Comparison of ENCODE assay signal across 8 mouse cellular contexts in the genomic region with DNA sequence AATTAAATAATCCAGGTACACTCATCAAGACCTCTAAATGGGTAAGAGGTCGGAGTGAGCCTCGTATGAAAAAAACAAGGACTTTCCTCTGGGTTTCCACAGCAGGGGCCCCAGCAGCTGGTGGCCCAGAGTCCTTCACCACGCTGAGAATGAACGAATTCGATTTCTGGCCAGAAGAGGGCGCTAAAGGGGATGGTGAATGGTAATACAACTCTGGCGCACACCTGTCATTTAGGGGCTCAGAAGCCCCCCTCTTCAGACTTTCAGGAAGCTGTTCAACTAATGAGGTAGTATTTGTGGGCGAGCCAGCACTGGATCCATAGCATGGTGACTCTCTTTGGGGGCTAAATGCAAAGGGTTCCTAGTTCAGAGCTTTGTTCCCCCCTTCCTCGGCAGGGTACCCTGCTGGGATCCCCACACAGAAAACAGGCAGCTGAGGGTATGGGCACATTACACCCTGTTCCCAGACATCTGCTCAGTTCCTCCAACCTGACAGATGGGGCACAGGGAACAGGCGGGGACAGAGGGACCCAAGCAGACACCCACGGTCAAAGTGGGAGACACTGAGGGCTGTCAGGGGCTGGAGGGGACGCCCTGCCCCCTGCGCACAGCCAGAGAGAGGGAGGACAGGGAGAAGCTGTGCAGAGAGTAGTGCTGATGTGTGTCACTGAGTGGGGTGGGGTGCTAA. TPM values are rescaled to one million over a fixed set of nuclear protein-coding genes. Genes with fewer than 3 reads are reported as not detected.
DNase-seq lines count a peak whose midpoint lies in the region; ATAC-seq lines count a peak whose summit lies in the region.
"Had no signal": no experiment of that assay in that cellular context is flagged by ENCODE, and none has a peak within 500 bp of the region (broad histone marks: within the 10 kb centered on the region; RNA-seq: fewer than 3 reads in every experiment).

No protein-coding gene starts in this region.

- WGBS in midbrain, embryonic 10.5 days, result 43% methylated on average over 13 of the region's 13 CpGs
- WGBS in midbrain, embryonic 15.5 days, result 40% methylated on average over 13 of the region's 13 CpGs
- 36% methylated on average over 13 of the region's 13 CpGs for WGBS in hindbrain, embryonic 12.5 days
- 42% methylated on average over 13 of the region's 13 CpGs for WGBS in liver, embryonic 13.5 days (ENCODE audit: insufficient replicate concordance)

- H3K9me3 ChIP-seq in midbrain, embryonic 10.5 days (replicated peaks), result no peaks in the 10 kb centered on the region
- no peaks in the 10 kb centered on the region for H3K9me3 ChIP-seq in midbrain, embryonic 15.5 days
- H3K9me3 ChIP-seq in hindbrain, embryonic 12.5 days (replicated peaks), result no peaks in the 10 kb centered on the region
- H3K9me3 ChIP-seq in liver, embryonic 13.5 days (replicated peaks), result no peaks in the 10 kb centered on the region

- no peak overlapping the region for H3K27ac ChIP-seq in midbrain, embryonic 10.5 days (replicated peaks)
- H3K27ac ChIP-seq in midbrain, embryonic 15.5 days, result no peak overlapping the region
- H3K27ac ChIP-seq in hindbrain, embryonic 12.5 days, result no peak overlapping the region
- no peak overlapping the region for H3K27ac ChIP-seq in liver, embryonic 13.5 days
- H3K27ac ChIP-seq: macrophage had no signal

- no peak overlapping the region for H3K9ac ChIP-seq in midbrain, embryonic 15.5 days
- H3K9ac ChIP-seq in hindbrain, embryonic 12.5 days, result no peak overlapping the region
- no peak overlapping the region for H3K9ac ChIP-seq in liver, embryonic 13.5 days

- peaks cover 66% of the 10 kb centered on the region for H3K36me3 ChIP-seq in midbrain, embryonic 10.5 days
- peaks cover 26% of the 10 kb centered on the region for H3K36me3 ChIP-seq in midbrain, embryonic 15.5 days (replicated peaks)
- peaks cover 65% of the 10 kb centered on the region for H3K36me3 ChIP-seq in hindbrain, embryonic 12.5 days
- peaks cover 61% of the 10 kb centered on the region for H3K36me3 ChIP-seq in liver, embryonic 13.5 days

- H3K4me1 ChIP-seq in midbrain, embryonic 10.5 days, result peaks cover 43% of the 10 kb centered on the region
- peaks cover 24% of the 10 kb centered on the region for H3K4me1 ChIP-seq in midbrain, embryonic 15.5 days
- H3K4me1 ChIP-seq in hindbrain, embryonic 12.5 days, result peaks cover 32% of the 10 kb centered on the region
- peaks cover 19% of the 10 kb centered on the region for H3K4me1 ChIP-seq in liver, embryonic 13.5 days (replicated peaks)

- peaks cover 58% of the 10 kb centered on the region for H3K27me3 ChIP-seq in midbrain, embryonic 10.5 days (ENCODE audit: low read depth, poor library complexity, severe bottlenecking)
- peaks cover 24% of the 10 kb centered on the region for H3K27me3 ChIP-seq in midbrain, embryonic 15.5 days (replicated peaks)
- H3K27me3 ChIP-seq in hindbrain, embryonic 12.5 days, result peaks cover 32% of the 10 kb centered on the region
- H3K27me3 ChIP-seq in liver, embryonic 13.5 days, result no peaks in the 10 kb centered on the region

- H3K4me3 ChIP-seq in midbrain, embryonic 10.5 days, result no peak overlapping the region
- no peak overlapping the region for H3K4me3 ChIP-seq in midbrain, embryonic 15.5 days
- H3K4me3 ChIP-seq in hindbrain, embryonic 12.5 days, result no peak overlapping the region
- no peak overlapping the region for H3K4me3 ChIP-seq in liver, embryonic 13.5 days (replicated peaks)

- no peak for ATAC-seq in midbrain, embryonic 15.5 days (replicated peaks)
- ATAC-seq in hindbrain, embryonic 12.5 days (ENCODE audit: low FRiP score), result 0 out of 2 replicates have a peak, but pooled peaks have one; percentile 18
- no peak for ATAC-seq in liver, embryonic 13.5 days (ENCODE audit: low read depth)

- peak; percentile 47 for DNase-seq in midbrain, embryonic 10.5 days (ENCODE audit: low spot score)
- DNase-seq in T-cell, adult 2 months (ENCODE audit: low spot score), result peak; percentile 55
- peak; percentile 64 to 79 for DNase-seq in cerebellum, postnatal 25 days
- DNase-seq in liver, embryonic 13.5 days, result peak; percentile 39
- peak; percentile 50 for DNase-seq in right cerebral cortex, postnatal 25 days

- H3K4me2 ChIP-seq in midbrain, embryonic 15.5 days, result no peak overlapping the region
- H3K4me2 ChIP-seq in hindbrain, embryonic 12.5 days (replicated peaks), result no peak overlapping the region
- no peak overlapping the region for H3K4me2 ChIP-seq in liver, embryonic 13.5 days

RNA-seq across cellular contexts. Expression of a gene that starts 7.6 kb away (rescaled TPM):
- polyA plus RNA-seq in midbrain, embryonic 10.5 days (2016; fragmentation: Nextera tagmentation; extraction: Ambion mirVana), result 33.5 and 38.1 TPM in 2 replicates
- 133 TPM in 2 replicates for polyA plus RNA-seq in midbrain, embryonic 15.5 days (2015; fragmentation: Nextera tagmentation; extraction: Ambion mirVana)
- 54.3 and 62.6 TPM in 2 replicates for polyA plus RNA-seq in hindbrain, embryonic 12.5 days (2016; fragmentation: Nextera tagmentation; extraction: Ambion mirVana)
- polyA plus RNA-seq in liver, embryonic 13.5 days (2015; fragmentation: Nextera tagmentation; extraction: Ambion mirVana), result 8.8 and 10.5 TPM in 2 replicates

RNA-seq across cellular contexts. Expression of a gene that starts 7.7 kb away (rescaled TPM):
- polyA plus RNA-seq in midbrain, embryonic 10.5 days (2016; fragmentation: Nextera tagmentation; extraction: Ambion mirVana), result 24.4 and 27.8 TPM in 2 replicates
- polyA plus RNA-seq in midbrain, embryonic 15.5 days (2015; fragmentation: Nextera tagmentation; extraction: Ambion mirVana), result 40.5 and 41.4 TPM in 2 replicates
- 35.3 and 38.6 TPM in 2 replicates for polyA plus RNA-seq in hindbrain, embryonic 12.5 days (2016; fragmentation: Nextera tagmentation; extraction: Ambion mirVana)
- polyA plus RNA-seq in liver, embryonic 13.5 days (2015; fragmentation: Nextera tagmentation; extraction: Ambion mirVana), result 6.4 and 7.6 TPM in 2 replicates

RNA-seq across cellular contexts. Expression of a gene that starts 9.6 kb away (rescaled TPM):
- polyA plus RNA-seq in midbrain, embryonic 10.5 days (2016; fragmentation: Nextera tagmentation; extraction: Ambion mirVana), result 0.25 and 0.65 TPM in 2 replicates
- polyA plus RNA-seq in midbrain, embryonic 15.5 days (2015; fragmentation: Nextera tagmentation; extraction: Ambion mirVana), result 0.79 and 0.93 TPM in 2 replicates
- 0.77 and 0.93 TPM in 2 replicates for polyA plus RNA-seq in hindbrain, embryonic 12.5 days (2016; fragmentation: Nextera tagmentation; extraction: Ambion mirVana)
- polyA plus RNA-seq in liver, embryonic 13.5 days (2015; fragmentation: Nextera tagmentation; extraction: Ambion mirVana), result not detected in 2 replicates
- polyA plus RNA-seq: macrophage had no signal
